ENCODE assay signal across 1 mouse cellular context in the genomic region with DNA sequence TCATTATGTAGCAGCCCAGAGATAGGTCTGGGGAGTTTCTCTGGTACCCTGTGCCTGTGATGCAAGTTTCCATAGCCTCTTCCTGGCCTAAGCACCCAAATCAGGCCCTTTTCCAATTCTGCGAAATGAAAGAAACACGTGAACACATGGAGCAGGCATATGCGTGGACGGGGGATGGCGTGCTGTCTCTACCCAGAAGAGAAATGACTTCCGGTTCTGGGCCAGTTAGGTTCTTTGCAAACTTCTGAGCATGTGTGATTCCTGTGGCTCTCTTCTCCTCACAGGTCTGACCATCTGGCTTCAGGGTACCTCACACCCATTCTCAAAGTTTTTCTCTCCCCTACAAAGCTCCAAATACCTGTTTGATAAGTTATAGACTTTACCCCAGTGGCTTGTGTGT.
TF ChIP-seq lines count a peak whose summit lies in the region.

No protein-coding gene starts in this region.

TF ChIP-seq in CH12.LX, 34 proteins besides CTCF, POLR2A, EP300 and RAD21 (continued from another document):
- TF ChIP-seq JUND (conservative IDR thresholded peaks at IDR 0.05; ENCODE audit: low read depth, low read length) (no peak), ZNF384 (IDR thresholded peaks at IDR 0.05; ENCODE audit: low read depth, low read length) (no peak), USF1 (IDR thresholded peaks at IDR 0.05; ENCODE audit: low read depth, low read length) (peak; percentile 11; the same call in 1 of the 2 replicates), IRF4 (IDR thresholded peaks at IDR 0.05; ENCODE audit: low read depth, low read length) (peak; percentile 60), NELFE (IDR thresholded peaks at IDR 0.05; ENCODE audit: low read depth, low read length) (0 out of 2 replicates have a peak, but pooled peaks have one; percentile 37), ZKSCAN1 (IDR thresholded peaks at IDR 0.05; ENCODE audit: borderline replicate concordance, low read depth, low read length) (no peak), MAX (IDR thresholded peaks at IDR 0.05; ENCODE audit: low read length) (peak; percentile 93), ETS1 (conservative IDR thresholded peaks at IDR 0.05; ENCODE audit: low read depth, low read length) (peak; percentile 72), ELF1 (IDR thresholded peaks at IDR 0.05; ENCODE audit: low read depth, low read length) (peak; percentile 87), NRF1 (IDR thresholded peaks at IDR 0.05; ENCODE audit: low read depth, low read length) (peak; percentile 62), BHLHE40 (IDR thresholded peaks at IDR 0.05; ENCODE audit: low read depth, low read length) (peak; percentile 93), CHD2 (IDR thresholded peaks at IDR 0.05; ENCODE audit: low read length) (0 out of 2 replicates have a peak, but pooled peaks have one; percentile 54), CHD1 (IDR thresholded peaks at IDR 0.05; ENCODE audit: low read depth, low read length) (peak; percentile 81; the same call in 1 of the 2 replicates), ZC3H11A (IDR thresholded peaks at IDR 0.05; ENCODE audit: low read depth, low read length) (no peak), MXI1 (IDR thresholded peaks at IDR 0.05; ENCODE audit: low read depth, low read length) (peak; percentile 88), ZMIZ1 (IDR thresholded peaks at IDR 0.05; ENCODE audit: low read depth, low read length) (no peak; the same call in 1 of the 2 replicates), TCF12 (IDR thresholded peaks at IDR 0.05; ENCODE audit: low read depth, low read length) (peak; percentile 53; the same call in 1 of the 2 replicates), MAFK (IDR thresholded peaks at IDR 0.05; ENCODE audit: insufficient replicate concordance, low read length) (no peak), USF2 (conservative IDR thresholded peaks at IDR 0.05; ENCODE audit: low read depth, low read length) (no peak), TBP (conservative IDR thresholded peaks at IDR 0.05; ENCODE audit: low read depth, low read length) (0 out of 2 replicates have a peak, but pooled peaks have one; percentile 13), SIN3A (IDR thresholded peaks at IDR 0.05; ENCODE audit: low read length) (peak; percentile 72), SMC3 (IDR thresholded peaks at IDR 0.05; ENCODE audit: low read depth, low read length) (peak; percentile 56), KAT2A (IDR thresholded peaks at IDR 0.05; ENCODE audit: insufficient replicate concordance, low read length) (0 out of 2 replicates have a peak, but pooled peaks have one; percentile 46)
TF ChIP-seq in CH12.LX: peak in this region for 23.
